Mouse (Mus musculus) midbrain, embryonic 12.5 days (tissue): Measurements from ENCODE around the gene Tcte1. TPM values are rescaled to one million over a fixed set of nuclear protein-coding genes. Genes with fewer than 3 reads are reported as not detected.

Experiments
- ATAC-seq: fragments of 200-750 bp; cut with Nextera tagmentation; 2 replicates; pipeline ENCODE4 v1.8.0; 2017; ENCODE audit warnings: low read depth, moderate TSS enrichment, moderate library complexity; ENCODE audit not compliant: low FRiP score
- H3K27ac ChIP-seq: fragments of 300-500 bp; sonication (generic); replicated peaks from 2 replicates; pipeline ENCODE4 v1.5.1; 2016; ENCODE audit warnings: mild to moderate bottlenecking
- H3K27me3 ChIP-seq: fragments of 300-500 bp; sonication (generic); 2 replicates; pipeline ENCODE4 v1.6.1; 2016; ENCODE audit warnings: mild to moderate bottlenecking
- H3K36me3 ChIP-seq: fragments of 300-500 bp; sonication (generic); 2 replicates; pipeline ENCODE4 v1.6.1; 2016
- H3K4me1 ChIP-seq: fragments of 300-500 bp; sonication (generic); 2 replicates; pipeline ENCODE4 v1.6.1; 2016
- H3K4me2 ChIP-seq: fragments of 300-500 bp; sonication (generic); replicated peaks from 2 replicates; pipeline ENCODE4 v1.6.1; 2016; ENCODE audit warnings: mild to moderate bottlenecking, moderate library complexity
- H3K4me3 ChIP-seq: fragments of 300-500 bp; sonication (generic); 2 replicates; pipeline ENCODE4 v1.5.1; 2016; ENCODE audit warnings: mild to moderate bottlenecking
- H3K9ac ChIP-seq: fragments of 300-500 bp; sonication (generic); replicated peaks from 2 replicates; pipeline ENCODE4 v1.6.1; 2016; ENCODE audit warnings: mild to moderate bottlenecking, moderate library complexity
- H3K9me3 ChIP-seq: fragments of 300-500 bp; sonication (generic); 2 replicates; pipeline ENCODE4 v1.6.1; 2016; ENCODE audit warnings: mild to moderate bottlenecking
- WGBS: fragments of 180-500 bp; shearing (Covaris S2); methylation state at CpG from one replicate; pipeline ENCODE4 v1.1.7; 2016; 5-methylcytosine and 5-hydroxymethylcytosine counted together
- polyA plus RNA-seq: library from polyadenylated mRNA; unstranded; fragments of >200 nt; fragmentation: Nextera tagmentation; extraction: Ambion mirVana; gene quantifications from 2 replicates; pipeline ENCODE4 v1.2.1, GENCODE M21; 2016

Gene Tcte1
- 0.71 and 1.8 TPM in 2 replicates for polyA plus RNA-seq

- no peak within 1 kb of the TSS for H3K27ac ChIP-seq
- peak within 1 kb of the TSS; percentile 45 for H3K4me3 ChIP-seq
- peaks cover 17% of the 10 kb centered on the region; the same call in 1 of the 2 replicates for H3K4me1 ChIP-seq
- under 1% methylated on average over 21 of the region's 21 CpGs for WGBS
- ATAC-seq = peak; percentile 85
- H3K27me3 ChIP-seq = peaks cover 36% of the 10 kb centered on the region
- no peaks in the 10 kb centered on the region for H3K9me3 ChIP-seq
- peaks cover 19% of the 10 kb centered on the region for H3K36me3 ChIP-seq
- peak within 1 kb of the TSS; percentile 79 for H3K4me2 ChIP-seq
- peak within 1 kb of the TSS; percentile 66 for H3K9ac ChIP-seq
Observed at GRCm38 (mm10) chr17:45523263-45523662, at the start of gene Tcte1. Gene Tcte1, plus strand, starts transcription at chr17:45523434.

GRCm38 (mm10) chr17:45473667-45474066 lies 49.6 kb upstream of the Tcte1 start:
- ATAC-seq = no peak

GRCm38 (mm10) chr17:45474146-45474545 lies 49.1 kb upstream of the Tcte1 start:
- peak; percentile 29; the same call in 1 of the 2 replicates for ATAC-seq
- Histone ChIP-seq H3K4me1 (peaks cover 16% of the 10 kb centered on the region; the same call in 1 of the 2 replicates), H3K27me3 (peaks cover 35% of the 10 kb centered on the region), H3K36me3 (no peaks in the 10 kb centered on the region), H3K4me2 (peak overlapping the region; percentile 67), H3K27ac (no peak overlapping the region), H3K9me3 (no peaks in the 10 kb centered on the region), H3K9ac (0 out of 2 replicates have a peak overlapping the region, but pooled peaks have one; percentile 50), H3K4me3 (peak overlapping the region; percentile 45)
- WGBS = 67% methylated on average over 8 of the region's 8 CpGs

More at GRCm38 (mm10) chr17:45473667-45474066, 49.6 kb upstream of the Tcte1 start:
- Histone ChIP-seq H3K36me3 (no peaks in the 10 kb centered on the region), H3K9ac (no peak overlapping the region), H3K4me1 (peaks cover 15% of the 10 kb centered on the region; the same call in 1 of the 2 replicates), H3K9me3 (no peaks in the 10 kb centered on the region), H3K27me3 (peaks cover 35% of the 10 kb centered on the region), H3K4me2 (no peak overlapping the region), H3K4me3 (no peak overlapping the region), H3K27ac (no peak overlapping the region)
- 79% methylated on average over 6 of the region's 6 CpGs for WGBS

GRCm38 (mm10) chr17:45474669-45475465 lies 48.4 kb upstream of the Tcte1 start, which contains the start of gene Spats1:
Gene Spats1, minus strand, starts transcription at chr17:45475415.
- no peak within 1 kb of the TSS; the same call in 1 of the 2 replicates for H3K27ac ChIP-seq
- WGBS = 8% methylated on average over 30 of the region's 30 CpGs
- H3K9ac ChIP-seq = peak within 1 kb of the TSS; percentile 50
- peak within 1 kb of the TSS; percentile 67 for H3K4me2 ChIP-seq
- peaks cover 35% of the 10 kb centered on the region for H3K27me3 ChIP-seq
- ATAC-seq = peak; percentile 83
- H3K4me3 ChIP-seq = peak within 1 kb of the TSS; percentile 45
- H3K9me3 ChIP-seq = no peaks in the 10 kb centered on the region
- H3K4me1 ChIP-seq = peaks cover 16% of the 10 kb centered on the region; the same call in 1 of the 2 replicates
- H3K36me3 ChIP-seq = no peaks in the 10 kb centered on the region

- H3K36me3 ChIP-seq = no peaks in the 10 kb centered on the region
- no peak for ATAC-seq
- H3K27me3 ChIP-seq = peaks cover 30% of the 10 kb centered on the region
Observed at GRCm38 (mm10) chr17:45478234-45478825, 44.9 kb upstream of the Tcte1 start.

GRCm38 (mm10) chr17:45480429-45480828 lies 42.8 kb upstream of the Tcte1 start:
- peaks cover 22% of the 10 kb centered on the region for H3K27me3 ChIP-seq
- H3K4me2 ChIP-seq = no peak overlapping the region
- H3K9ac ChIP-seq = no peak overlapping the region
- H3K9me3 ChIP-seq = 0 out of 2 replicates have a peak, but pooled peaks cover 9% of the 10 kb centered on the region
- no peak overlapping the region for H3K4me3 ChIP-seq
- no peak for ATAC-seq
- H3K27ac ChIP-seq = no peak overlapping the region
- 0 out of 2 replicates have a peak, but pooled peaks cover 7% of the 10 kb centered on the region for H3K4me1 ChIP-seq
- 33% methylated on average over 2 of the region's 2 CpGs for WGBS
- no peaks in the 10 kb centered on the region for H3K36me3 ChIP-seq

More at GRCm38 (mm10) chr17:45478234-45478825, 44.9 kb upstream of the Tcte1 start:
- 0 out of 2 replicates have a peak, but pooled peaks cover 9% of the 10 kb centered on the region for H3K9me3 ChIP-seq
- WGBS = 16% methylated on average over 12 of the region's 12 CpGs
- H3K4me2 ChIP-seq = no peak overlapping the region
- no peak overlapping the region for H3K9ac ChIP-seq
- no peak overlapping the region for H3K27ac ChIP-seq
- H3K4me1 ChIP-seq = peaks cover 16% of the 10 kb centered on the region; the same call in 1 of the 2 replicates
- H3K4me3 ChIP-seq = no peak overlapping the region

- peaks cover 3% of the 10 kb centered on the region; the same call in 1 of the 2 replicates for H3K27me3 ChIP-seq
- H3K9ac ChIP-seq = no peak overlapping the region
- no peak overlapping the region for H3K4me2 ChIP-seq
- H3K4me3 ChIP-seq = no peak overlapping the region
- H3K27ac ChIP-seq = no peak overlapping the region
- H3K4me1 ChIP-seq = no peaks in the 10 kb centered on the region
- no peaks in the 10 kb centered on the region for H3K36me3 ChIP-seq
- ATAC-seq = no peak
- H3K9me3 ChIP-seq = 0 out of 2 replicates have a peak, but pooled peaks cover 9% of the 10 kb centered on the region
- 85% methylated on average over 7 of the region's 7 CpGs for WGBS
Observed at GRCm38 (mm10) chr17:45485581-45485980, 37.7 kb upstream of the Tcte1 start.

- H3K36me3 ChIP-seq = no peaks in the 10 kb centered on the region
- H3K9ac ChIP-seq = no peak overlapping the region
- no peak overlapping the region for H3K4me3 ChIP-seq
- H3K27ac ChIP-seq = no peak overlapping the region
- 12% methylated on average over 5 of the region's 5 CpGs for WGBS
- ATAC-seq = no peak
- H3K27me3 ChIP-seq = peaks cover 4% of the 10 kb centered on the region; the same call in 1 of the 2 replicates
- no peaks in the 10 kb centered on the region for H3K9me3 ChIP-seq
- no peak overlapping the region for H3K4me2 ChIP-seq
- no peaks in the 10 kb centered on the region for H3K4me1 ChIP-seq
Observed at GRCm38 (mm10) chr17:45487216-45487615, 36.0 kb upstream of the Tcte1 start.

- Histone ChIP-seq H3K4me1 (no peaks in the 10 kb centered on the region), H3K4me2 (no peak overlapping the region), H3K27me3 (peaks cover 7% of the 10 kb centered on the region; the same call in 1 of the 2 replicates), H3K9ac (no peak overlapping the region), H3K27ac (no peak overlapping the region), H3K9me3 (no peaks in the 10 kb centered on the region), H3K4me3 (no peak overlapping the region), H3K36me3 (no peaks in the 10 kb centered on the region)
- 91% methylated on average over 23 of the region's 23 CpGs for WGBS
- no peak for ATAC-seq
Observed at GRCm38 (mm10) chr17:45488321-45489254, 34.6 kb upstream of the Tcte1 start.

- H3K4me2 ChIP-seq = no peak overlapping the region
- H3K4me1 ChIP-seq = no peaks in the 10 kb centered on the region
- H3K4me3 ChIP-seq = no peak overlapping the region
- no peaks in the 10 kb centered on the region for H3K9me3 ChIP-seq
- no peaks in the 10 kb centered on the region for H3K36me3 ChIP-seq
- peaks cover 7% of the 10 kb centered on the region for H3K27me3 ChIP-seq
- 87% methylated on average over 6 of the region's 6 CpGs for WGBS
- no peak for ATAC-seq
- H3K9ac ChIP-seq = no peak overlapping the region
- no peak overlapping the region for H3K27ac ChIP-seq
Observed at GRCm38 (mm10) chr17:45489736-45490135, 33.5 kb upstream of the Tcte1 start.

- no peak for ATAC-seq
- Histone ChIP-seq H3K36me3 (no peaks in the 10 kb centered on the region), H3K9me3 (no peaks in the 10 kb centered on the region), H3K9ac (no peak overlapping the region), H3K4me3 (no peak overlapping the region), H3K4me2 (no peak overlapping the region), H3K27me3 (peaks cover 7% of the 10 kb centered on the region), H3K27ac (no peak overlapping the region), H3K4me1 (no peaks in the 10 kb centered on the region)
- 81% methylated on average over 13 of the region's 13 CpGs for WGBS
Observed at GRCm38 (mm10) chr17:45490532-45491154, 32.6 kb upstream of the Tcte1 start.
